Mouse (Mus musculus) heart, adult 9 months (tissue): Measurements from ENCODE around the gene Meis1.

Experiments used
- DNase-seq, 2 experiments: peaks; one replicate each; pipeline ENCODE4 v3.0.0; 2022; ENCODE audit warnings: low spot score in 2 of 2

Gene Meis1

GRCm38 (mm10) chr11:18876886-18877625 is 141.7 kb downstream of the Meis1 start:
- peak in 1 of 2 experiments; percentile 29 for DNase-seq

GRCm38 (mm10) chr11:18875911-18876885 is 142.6 kb downstream of the Meis1 start:
- no peak for DNase-seq

GRCm38 (mm10) chr11:18875001-18875902 is 143.5 kb downstream of the Meis1 start:
- DNase-seq: no peak

- DNase-seq: no peak
Observed at GRCm38 (mm10) chr11:18874278-18875000, 144.3 kb downstream of the Meis1 start.

DNA sequence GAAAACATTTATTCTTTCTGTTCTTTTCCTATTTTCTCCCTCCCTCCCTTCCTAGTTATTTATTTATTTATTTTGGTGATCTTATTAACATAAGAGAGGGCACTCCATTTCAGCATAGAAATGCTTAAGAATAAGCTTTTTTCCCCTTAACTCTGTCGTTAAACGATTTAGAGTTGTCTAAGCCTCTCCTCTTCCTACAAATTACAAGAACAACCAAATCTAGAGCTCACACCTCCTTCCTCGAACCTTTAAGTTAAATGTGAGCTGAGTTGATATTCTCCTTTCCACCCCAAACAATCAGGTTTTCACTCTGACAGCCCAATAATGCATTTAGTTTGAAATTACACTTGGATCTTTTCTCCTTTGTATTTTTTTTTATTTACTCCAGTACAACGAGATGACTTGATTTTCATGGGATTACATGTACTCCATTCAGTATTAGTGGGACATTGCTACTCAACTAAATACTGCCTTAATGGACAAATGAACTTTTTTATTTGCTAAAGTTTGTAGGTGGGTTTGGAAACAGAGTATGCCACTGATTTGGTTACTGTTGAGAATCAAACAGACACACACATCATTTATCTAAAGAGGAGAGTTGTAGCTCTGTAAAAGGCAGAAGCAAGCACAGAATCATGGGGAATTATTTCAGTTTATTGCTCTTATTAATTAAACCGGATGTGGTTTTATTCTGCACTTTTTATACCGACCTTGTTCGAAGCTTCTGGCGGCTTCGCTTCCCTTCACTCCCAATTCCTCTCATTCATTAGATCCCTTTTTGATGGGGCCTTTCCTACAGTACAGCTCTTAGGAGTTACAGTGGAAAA is 145.1 kb downstream of the Meis1 start:
- no peak for DNase-seq

GRCm38 (mm10) chr11:18872793-18873192 is 146.0 kb downstream of the Meis1 start:
- DNase-seq: no peak

- no peak for DNase-seq
Observed at GRCm38 (mm10) chr11:18872118-18872751, 146.6 kb downstream of the Meis1 start.

- no peak for DNase-seq
Observed at GRCm38 (mm10) chr11:18871170-18872081, 147.4 kb downstream of the Meis1 start.

- no peak for DNase-seq
Observed at GRCm38 (mm10) chr11:18870121-18870931, 148.5 kb downstream of the Meis1 start.

GRCm38 (mm10) chr11:18869429-18869969 is 149.3 kb downstream of the Meis1 start:
- DNase-seq: no peak

GRCm38 (mm10) chr11:18867665-18868064 is 151.1 kb downstream of the Meis1 start:
- no peak for DNase-seq

DNA sequence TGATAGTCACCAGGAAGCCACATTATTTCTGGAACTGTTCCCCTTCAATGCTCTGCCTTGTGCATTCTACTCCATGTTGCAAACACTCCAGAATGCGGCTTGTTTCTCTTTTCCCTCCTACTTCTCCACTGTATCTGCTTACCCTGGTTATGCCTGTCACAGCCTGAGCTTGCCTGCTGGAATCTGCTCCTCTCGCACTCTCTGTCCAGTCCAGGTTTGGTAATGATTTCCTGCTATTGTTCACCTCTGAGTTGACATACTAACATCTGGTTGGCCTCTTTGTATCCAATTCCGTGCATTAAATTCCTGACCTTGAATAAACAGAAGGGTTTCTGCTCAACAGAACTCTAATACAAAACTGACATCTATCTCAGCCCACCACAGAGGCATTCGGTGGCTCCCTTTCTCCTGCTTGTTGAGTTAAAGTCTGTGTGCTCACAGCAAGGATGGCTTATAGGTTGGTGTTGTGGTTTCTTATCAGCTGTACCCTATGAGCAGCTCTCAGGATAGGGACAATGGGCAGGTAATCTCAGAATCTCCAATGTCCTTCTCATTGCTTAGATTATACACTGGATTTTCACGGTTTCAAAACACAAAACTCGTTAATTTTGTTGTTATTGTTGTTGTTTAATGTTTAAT is 152.5 kb downstream of the Meis1 start:
- DNase-seq: no peak

- DNase-seq: no peak
Observed at GRCm38 (mm10) chr11:18850772-18851171, 168.0 kb downstream of the Meis1 start.

DNA sequence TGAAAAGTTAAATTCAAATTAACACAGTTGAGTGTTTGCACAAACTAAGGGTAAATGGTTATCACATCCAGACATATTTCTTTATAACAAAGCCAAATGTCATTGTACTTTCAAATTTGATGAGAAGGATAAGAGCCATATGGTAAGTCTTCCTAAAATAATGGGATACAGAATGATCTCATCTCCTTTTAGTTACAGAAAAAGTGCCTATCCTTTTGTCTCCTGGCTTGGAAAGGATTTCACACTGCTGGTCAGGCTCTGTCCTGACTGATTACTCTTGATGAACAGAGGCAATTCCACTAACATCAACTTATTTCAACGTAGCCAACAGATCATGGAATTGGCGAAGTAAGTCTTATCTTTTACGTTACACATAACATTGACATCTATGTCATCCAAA is 171.1 kb downstream of the Meis1 start:
- no peak for DNase-seq

DNA sequence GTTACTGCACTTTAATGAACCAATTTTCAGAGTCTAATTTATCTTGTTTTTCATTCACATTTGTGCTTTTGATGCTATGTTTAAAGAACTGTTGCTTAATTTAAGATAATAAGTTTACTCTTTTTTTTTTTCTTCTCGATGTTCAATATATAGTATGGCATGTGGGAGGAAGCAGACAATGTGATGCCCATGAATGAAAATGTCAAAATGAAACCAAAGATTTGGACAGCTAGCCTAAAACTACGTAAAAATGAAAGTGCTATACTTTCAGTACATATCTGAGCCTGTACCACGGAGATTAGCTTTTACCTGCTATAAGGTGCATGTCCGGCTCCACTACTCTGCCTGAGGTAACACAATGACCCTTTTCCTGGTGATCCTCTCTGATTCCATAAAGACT is 172.3 kb downstream of the Meis1 start:
- no peak for DNase-seq

GRCm38 (mm10) chr11:18845900-18846299 is 172.9 kb downstream of the Meis1 start:
- DNase-seq: no peak

- no peak for DNase-seq
Observed at GRCm38 (mm10) chr11:18845466-18845865, 173.3 kb downstream of the Meis1 start.
